Mouse (Mus musculus) R1 (cell line): ENCODE results near the gene Carmil3.
A peak's percentile ranks its signal among the peaks of the same experiment; 100 is the strongest.

ENCODE experiments used
- DNase-seq: peaks from one replicate; pipeline ENCODE4 v3.0.0-alpha.2; 2018; ENCODE audit warnings: low read depth, low spot score

The Carmil3 gene

DNA sequence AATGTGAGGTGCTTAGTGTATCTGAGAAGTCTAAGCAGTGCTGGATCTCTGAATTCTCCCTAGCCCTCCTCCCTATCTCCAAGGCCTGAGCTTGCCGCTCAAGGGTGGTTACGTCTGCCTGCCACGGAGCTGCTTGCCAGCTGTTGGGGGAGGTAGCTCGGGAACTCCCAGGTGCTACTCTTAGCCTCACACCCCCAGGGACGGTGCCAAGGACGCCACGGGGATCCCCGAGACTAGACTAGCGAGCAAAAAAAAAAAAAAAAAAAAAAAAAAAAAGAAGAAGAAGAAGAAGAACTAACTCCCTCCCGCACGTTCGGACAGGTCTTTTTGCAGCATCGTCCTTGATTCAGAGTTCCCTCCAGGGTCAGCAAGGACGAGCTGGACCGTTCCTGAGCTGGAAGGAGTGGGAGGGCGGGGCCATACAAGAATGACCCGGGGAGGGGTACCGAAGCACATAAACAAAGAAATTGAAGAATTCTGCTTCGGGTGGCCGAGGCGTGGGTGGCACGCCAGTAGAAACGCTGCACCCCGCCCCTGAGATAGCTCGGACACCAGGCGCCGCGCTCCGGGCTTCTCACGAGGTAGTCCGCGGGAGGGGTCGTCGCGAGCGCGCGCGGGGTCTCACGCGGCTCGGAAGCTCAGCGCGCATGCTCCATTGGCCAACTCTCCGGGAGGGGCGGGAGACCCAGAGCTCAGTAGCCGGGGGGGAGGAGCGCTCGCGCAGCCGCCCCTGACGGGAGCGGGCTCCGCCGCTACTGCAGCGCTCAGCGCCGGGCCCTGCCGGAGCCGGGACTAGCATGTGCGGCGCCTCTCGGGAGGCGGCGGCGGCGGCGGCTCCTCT is at the start of gene Carmil3:
TSS of gene Carmil3 (plus strand) at position 291 of the 841 bp plus-strand sequence.
- DNase-seq, result peak; percentile 52

DNA sequence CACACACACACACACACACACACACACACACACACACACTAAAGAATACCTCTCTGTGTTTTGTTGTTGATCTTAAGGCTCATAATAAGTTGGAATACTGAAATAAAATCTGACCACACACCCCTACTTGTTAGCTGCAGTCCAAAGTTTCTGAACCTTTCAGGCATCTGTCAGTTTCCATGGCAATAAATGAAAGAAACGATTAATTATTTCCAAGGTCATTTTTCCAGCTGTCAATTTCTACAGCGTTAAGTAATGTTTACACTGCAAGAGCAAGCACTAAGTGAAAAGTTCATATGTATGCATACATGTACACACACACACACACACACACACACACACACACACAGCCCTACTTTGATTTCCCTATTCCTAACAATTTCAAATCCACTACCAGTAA is 32.8 kb upstream of the Carmil3 start:
- no peak for DNase-seq

DNA sequence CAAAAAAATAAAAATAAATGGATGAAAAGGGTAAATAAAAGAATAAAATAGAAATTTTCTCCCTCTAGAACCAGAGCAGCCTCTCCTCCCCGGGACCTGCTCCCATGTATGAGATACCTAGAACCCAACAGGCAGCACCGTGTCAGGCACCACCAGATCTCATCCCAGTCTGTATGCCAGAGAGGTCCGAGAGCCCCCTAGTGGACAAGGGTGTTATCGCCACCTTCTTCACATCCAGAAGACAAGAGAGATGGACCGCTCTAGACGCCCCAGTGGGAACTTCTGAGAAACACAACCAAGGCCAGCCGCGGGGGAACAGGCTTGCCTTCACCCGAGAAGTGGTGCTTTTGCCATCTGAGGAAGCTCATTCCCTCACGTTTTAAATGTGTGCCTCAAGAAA is 32.2 kb upstream of the Carmil3 start:
- peak; percentile 93 for DNase-seq

DNA sequence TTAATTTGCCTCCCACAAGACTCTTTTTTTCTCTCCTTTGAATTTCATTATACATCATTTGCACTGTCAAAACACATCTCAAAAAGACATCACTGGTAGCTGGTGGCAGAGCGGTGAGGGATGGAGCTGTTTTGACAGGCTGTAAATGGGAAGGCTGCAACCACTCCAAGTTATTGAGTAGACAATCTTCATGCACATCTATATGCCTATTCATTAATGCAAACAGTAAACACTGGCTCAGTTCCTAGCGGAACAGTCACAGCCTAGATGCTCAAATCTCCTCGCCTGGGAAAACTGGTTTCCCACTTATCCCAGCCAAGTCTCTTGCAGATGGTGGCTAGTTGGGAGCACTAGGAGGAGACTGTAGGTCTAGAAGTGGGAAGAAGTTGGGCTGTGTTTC is 31.7 kb upstream of the Carmil3 start:
- no peak for DNase-seq

- peak; percentile 59 for DNase-seq
Measured at GRCm38 (mm10) chr14:55459796-55460195, 30.7 kb upstream of the Carmil3 start.

DNA sequence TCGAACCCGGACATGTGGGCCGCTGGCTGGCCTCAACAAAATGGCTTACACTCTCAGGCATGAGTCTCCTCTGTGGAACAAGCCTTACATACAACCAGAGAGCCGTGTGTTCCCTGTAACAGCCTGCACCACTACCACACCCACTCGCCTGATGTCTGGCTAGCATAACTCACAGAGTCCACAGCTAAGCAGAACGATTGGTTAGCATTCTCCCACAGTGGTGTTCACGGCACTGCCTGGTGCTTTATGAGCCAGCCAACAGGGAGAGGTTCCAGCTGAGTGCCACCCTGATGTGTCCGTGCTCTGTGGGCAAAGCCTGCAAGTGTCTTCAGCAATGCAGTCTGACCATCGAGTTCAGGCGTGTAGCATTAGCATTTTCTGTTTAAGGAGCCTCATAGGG is 30.2 kb upstream of the Carmil3 start:
- DNase-seq, result peak; percentile 13

GRCm38 (mm10) chr14:55461757-55462156 is 28.7 kb upstream of the Carmil3 start:
- no peak for DNase-seq

DNA sequence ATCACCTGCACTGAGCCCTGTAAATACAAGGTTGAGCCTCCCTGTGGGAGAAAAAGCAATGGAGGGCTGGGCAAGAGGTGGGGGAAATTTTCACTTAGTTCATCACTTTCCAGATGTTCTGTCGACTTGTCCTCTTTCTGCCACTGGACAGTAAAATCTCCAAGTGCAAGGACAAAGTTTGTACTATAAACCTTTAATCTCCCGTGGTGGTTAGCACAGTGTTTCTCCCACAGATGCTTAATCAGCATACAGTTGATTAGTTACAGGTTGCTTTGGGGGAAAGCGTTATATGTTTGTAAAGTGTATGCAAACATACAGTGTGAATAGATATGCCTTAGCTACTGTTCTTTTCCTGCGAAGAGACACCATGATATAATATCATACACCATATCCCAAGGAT is 24.0 kb upstream of the Carmil3 start:
- no peak for DNase-seq

GRCm38 (mm10) chr14:55467108-55467507 is 23.3 kb upstream of the Carmil3 start:
- no peak for DNase-seq

DNA sequence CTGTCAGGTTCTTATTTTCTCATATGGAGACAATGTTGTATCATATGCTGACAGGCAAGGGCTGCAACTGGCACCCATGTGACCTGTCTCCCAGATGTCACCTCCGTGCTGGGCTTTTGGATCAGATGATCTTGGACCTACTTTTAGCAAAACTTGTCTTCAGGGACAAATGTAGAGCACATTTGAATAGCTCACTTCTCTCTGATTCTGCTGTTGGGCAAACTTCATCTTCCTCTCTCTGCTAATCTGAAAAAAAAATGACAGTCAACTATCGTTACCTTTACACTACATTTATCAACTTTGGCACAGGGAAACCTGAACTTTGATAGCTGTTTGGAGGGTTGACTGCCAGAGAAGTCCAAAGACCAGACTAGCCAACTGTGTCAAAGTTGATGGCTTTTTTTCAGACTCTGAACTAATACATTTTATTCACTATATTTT is 22.1 kb upstream of the Carmil3 start:
- no peak for DNase-seq

DNA sequence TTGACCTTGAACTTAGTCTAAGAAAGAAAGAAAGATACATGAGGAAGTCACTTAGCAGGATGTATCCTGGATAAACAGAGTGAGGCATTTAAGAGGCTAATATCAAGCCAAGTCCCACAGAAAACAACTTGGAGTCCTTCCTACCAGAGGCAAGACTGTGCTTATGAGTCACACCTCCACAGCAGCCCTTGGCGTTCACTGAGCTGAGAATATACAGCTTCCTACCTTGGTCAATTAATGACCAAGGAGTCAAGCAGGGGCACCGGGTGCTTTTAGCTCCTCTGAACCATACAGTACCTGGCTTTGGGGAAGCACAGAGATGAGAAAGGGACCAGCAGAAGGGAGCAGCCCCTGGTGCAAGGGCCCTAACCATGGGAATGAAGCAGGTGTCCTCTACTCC is 21.4 kb upstream of the Carmil3 start:
- DNase-seq, result no peak

DNA sequence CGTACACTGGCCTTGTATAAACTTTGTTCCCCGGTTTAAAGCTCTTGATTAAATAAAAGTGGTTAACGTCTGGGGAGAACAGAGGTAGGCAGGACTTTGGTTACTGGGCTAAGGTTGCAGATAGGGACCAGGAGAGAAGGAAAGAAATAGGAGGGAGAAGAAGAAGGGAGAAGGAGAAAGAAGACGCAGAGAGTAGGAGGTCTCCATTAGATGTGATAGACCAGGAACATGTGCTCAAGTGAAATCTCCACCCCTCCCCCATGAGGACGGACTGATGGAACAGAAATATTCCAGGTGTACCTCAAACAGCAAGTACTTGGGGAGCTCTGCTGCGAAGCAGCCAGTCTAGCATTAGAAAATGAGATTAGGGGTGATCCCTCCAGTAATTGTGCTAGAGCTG is 20.6 kb upstream of the Carmil3 start:
- no peak for DNase-seq

DNA sequence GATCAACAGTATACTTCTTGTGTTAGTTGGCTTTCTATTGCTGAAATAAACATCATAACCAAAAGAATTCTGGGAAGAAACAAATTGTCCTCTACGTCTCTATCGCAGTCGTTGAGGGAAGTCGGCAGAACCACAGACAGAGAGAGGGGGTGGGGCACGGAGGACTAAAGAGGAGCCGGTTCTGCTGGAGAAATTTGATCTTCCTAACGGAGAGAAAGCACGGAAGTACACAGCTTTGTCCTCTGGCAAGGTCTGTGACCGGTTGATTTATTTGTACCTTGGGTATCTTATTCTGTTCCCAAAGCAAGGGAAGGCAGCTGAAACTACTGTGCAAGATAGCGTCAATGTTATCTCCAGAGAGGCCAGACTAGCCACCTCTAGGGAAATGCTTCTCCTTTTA is 19.6 kb upstream of the Carmil3 start:
- peak; percentile 35 for DNase-seq

- no peak for DNase-seq
Measured at GRCm38 (mm10) chr14:55475654-55476053, 14.8 kb upstream of the Carmil3 start.

- DNase-seq, result no peak
Measured at GRCm38 (mm10) chr14:55477421-55477820, 13.0 kb upstream of the Carmil3 start.

DNA sequence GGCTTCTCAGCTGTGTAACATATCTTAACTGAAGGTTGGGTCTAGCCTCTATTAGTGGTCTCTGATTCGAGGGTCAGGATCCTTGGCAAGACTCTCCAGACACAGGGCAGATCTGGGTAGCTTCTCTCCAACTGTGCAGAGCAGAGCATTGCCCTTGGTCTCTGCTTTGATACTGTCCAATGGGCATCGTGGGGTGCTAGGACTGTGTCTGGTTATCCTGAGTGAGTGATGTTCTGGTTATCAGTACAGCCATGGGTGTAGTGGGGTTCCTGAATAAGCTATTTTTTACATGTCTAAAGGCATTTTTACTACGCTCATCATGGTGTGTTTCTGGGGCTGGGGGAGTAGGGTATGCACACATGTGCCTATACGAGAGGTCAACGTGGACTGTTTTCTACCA is 12.6 kb upstream of the Carmil3 start:
- no peak for DNase-seq

DNA sequence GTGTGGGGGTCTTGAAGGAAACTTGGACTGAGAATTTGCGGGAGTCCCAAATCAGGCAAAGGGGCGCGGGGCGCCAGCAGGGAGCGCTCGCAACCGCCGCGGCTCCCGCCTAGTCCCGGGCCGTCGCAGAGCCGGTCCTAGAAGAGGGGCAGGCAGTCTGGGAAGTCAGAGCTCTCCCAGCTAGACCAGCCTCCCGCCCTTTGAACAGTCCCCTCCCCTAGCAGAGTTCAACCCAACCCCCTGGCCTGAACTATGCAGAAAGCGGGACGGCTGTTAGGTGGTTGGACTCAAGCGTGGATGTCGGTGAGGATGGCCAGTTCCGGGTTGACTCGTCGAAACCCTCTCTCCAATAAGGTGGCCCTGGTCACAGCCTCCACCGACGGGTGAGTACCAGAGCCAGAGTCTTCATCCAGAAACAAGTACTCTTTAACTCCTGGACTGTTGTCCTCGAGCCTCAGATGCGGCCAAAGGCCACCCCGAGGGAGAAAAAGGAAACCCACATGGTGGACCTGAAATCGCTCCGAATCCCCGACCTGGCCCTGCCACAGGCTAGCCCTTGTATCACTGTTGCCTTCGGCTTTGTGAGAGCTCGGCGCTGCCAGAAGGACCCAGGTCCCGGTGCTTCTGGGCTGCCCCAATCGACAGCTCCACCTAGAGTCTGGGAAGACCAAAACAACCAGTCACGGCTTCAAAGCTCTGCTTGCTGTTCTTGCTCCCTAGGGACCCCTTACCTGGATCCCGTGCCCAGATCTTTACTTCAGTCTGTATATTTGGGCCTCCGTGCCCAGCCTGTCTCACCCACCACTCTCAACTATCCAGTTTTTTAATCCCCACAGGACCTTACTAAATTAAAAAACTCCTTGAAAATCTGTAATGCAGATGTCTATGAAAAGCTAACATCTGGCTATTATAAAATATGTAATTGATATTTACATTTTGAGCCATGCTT is 11.5 kb upstream of the Carmil3 start, which contains the start of gene Dhrs4:
TSS of gene Dhrs4 (plus strand) at position 108 of the 949 bp plus-strand sequence.
- peak; percentile 92 for DNase-seq

DNA sequence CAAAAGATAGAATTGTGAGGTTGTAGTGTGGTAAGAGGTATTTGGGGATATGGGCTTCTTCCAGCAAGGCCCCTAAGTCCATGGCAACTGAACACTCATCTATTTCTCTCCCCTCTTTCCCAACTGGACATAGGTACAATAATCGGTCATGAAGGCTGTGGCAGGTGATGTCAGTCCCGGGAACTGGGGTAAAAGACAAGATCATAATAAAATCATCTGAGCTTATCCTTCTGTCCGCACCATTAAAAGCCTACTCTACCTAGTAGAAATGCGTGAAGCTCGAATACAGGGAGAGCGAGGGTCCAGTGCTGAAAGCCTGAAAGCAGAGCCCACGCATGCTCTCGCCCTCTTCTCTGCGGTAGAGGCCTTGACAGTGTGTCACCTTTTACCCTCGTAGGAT is 10.8 kb upstream of the Carmil3 start:
- no peak for DNase-seq

DNA sequence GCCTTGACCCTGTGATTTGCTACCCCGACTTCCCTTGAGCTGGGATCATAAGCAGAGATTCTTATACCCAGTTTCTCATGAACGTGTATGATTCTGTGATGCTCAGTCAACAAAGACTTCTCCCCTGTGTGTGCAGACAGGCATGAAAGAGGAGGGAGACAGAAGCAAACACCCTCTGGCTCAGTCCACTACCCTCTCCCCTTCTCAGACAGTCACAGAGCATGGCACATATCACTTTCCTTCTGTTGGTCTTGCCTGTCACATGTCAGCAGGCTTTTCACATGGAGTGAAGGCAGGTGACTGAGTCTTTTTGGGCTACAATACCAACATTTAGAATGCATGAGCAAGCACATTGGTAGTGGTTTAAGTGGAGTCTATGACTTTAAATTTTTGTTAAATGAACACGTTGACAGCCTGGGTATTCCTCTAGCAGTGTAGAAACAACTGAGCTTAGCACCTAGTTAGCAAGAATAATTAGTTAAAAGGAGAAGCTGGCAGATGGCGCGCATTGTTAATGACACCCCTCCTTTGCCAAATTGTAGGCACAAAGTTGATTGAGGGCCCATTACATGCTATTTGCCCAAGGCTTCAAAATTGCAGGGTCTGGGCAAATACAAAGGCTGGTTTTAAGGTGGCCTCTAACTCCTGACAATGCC is 5.9 kb upstream of the Carmil3 start:
- DNase-seq, result no peak

DNA sequence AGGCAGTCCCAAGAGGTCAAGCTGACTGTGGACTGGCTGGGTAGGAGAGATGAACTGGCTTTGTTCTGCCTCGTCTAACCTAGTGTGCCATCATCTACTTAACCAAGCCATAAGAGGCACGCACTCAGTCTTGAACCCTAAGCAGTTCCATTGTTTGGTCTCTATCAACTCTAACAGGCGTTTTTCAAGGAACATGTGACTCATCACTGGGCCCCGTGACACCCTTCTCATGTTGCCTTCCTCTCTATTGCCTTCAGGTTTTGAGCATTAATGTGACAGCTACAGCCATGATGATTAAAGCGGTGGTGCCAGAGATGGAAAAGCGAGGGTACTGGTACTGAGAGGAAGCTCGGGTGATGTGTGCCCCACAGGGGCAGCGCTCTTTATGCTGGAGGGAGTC is 3.6 kb upstream of the Carmil3 start:
- DNase-seq, result no peak

DNA sequence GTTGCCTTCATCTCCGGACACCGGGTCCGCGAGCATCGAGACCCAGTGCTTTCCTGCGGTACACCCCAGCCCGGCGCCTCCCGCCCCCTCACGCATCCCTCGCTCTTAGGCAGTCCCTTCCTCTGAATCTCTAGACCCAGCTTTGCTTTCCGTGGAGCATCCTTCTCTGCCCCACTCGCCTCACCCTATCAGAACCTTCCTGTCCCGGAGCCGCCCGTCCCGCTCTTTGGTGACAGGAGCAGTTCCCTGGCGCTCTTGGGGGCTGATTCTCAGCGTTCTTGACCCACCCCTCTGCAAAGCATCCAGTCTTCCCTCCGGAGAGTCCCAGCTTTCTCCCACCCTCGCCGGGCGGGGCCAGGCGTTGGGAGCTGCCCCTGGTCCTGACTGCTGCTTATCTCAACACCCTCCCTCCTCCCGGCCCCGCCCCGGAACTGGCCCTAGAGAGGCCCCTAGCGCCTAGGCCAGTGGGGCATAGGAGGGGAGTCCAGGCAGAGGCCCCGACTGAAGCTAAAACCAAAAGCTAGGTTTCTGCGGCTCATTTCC is 911 bp downstream of the Carmil3 start:
- peak; percentile 87 for DNase-seq

DNA sequence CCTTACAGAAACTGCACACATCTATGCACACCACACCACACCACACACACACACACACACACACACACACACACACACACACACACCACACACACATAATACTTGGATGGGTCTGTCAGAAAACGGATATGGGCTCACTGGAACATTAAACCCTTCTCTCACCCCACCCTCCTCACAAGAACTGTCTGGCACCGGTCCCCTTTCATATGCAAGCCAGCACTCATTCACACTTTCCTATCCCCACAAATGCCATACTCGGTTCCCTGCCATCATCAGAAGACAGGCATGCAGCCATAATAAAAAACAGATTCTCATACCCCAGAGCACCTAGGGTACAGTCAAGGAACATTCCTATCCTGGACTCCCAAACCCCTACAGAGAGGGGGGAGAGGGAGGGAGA is 1.7 kb downstream of the Carmil3 start:
- DNase-seq, result no peak
